8 mouse cellular contexts compared by ENCODE assay signal in genomic region chr7:92742341-92742741, GRCm38 (mm10). TPM values are rescaled to one million over a fixed set of nuclear protein-coding genes. Genes with fewer than 3 reads are reported as not detected.
A peak's percentile ranks its signal among the peaks of the same experiment; 100 is the strongest.
DNase-seq lines count a peak whose midpoint lies in the region; TF ChIP-seq lines count a peak whose summit lies in the region.

No protein-coding gene starts in this region.

- DNase-seq in heart, adult 2 months: peak in 1 of 2 experiments; percentile 15
- DNase-seq in heart, postnatal 36 days: no peak
- DNase-seq in B cell, adult 2 months: peak; percentile 24 to 37
- peak; percentile 31 for DNase-seq in embryonic facial prominence, embryonic 10.5 days (ENCODE audit: low spot score)
- peak; percentile 61 for DNase-seq in induced T-regulatory cell, adult 2 months (ENCODE audit: low read depth)
- DNase-seq in naive thymus-derived CD4-positive, alpha-beta T cell, adult 2 months (ENCODE audit: low read depth): peak; percentile 57
- no peak for DNase-seq in left cerebral cortex, adult 8-10 months (ENCODE audit: low spot score in 2 of 2)
- DNase-seq in thymus, postnatal 36 days: no peak

- under 1% methylated on average over 16 of the region's 16 CpGs for WGBS in heart, adult 2 months
- 1% methylated on average over 16 of the region's 16 CpGs for WGBS in embryonic facial prominence, embryonic 10.5 days

- H3K27ac ChIP-seq in heart, adult 2 months: peak overlapping the region; percentile 57
- peak overlapping the region; percentile 98 for H3K27ac ChIP-seq in embryonic facial prominence, embryonic 10.5 days (replicated peaks)

- H3K9me3 ChIP-seq in embryonic facial prominence, embryonic 10.5 days: no peaks in the 10 kb centered on the region

- no peaks in the 10 kb centered on the region for H3K27me3 ChIP-seq in heart, adult 2 months (ENCODE audit: control insufficient read depth, insufficient read depth, low read length)
- H3K27me3 ChIP-seq in embryonic facial prominence, embryonic 10.5 days (replicated peaks; ENCODE audit: low read depth, poor library complexity, severe bottlenecking): 0 out of 2 replicates have a peak, but pooled peaks cover 8% of the 10 kb centered on the region

- H3K36me3 ChIP-seq in heart, adult 2 months (ENCODE audit: control insufficient read depth, insufficient read depth, low read length): peaks cover 26% of the 10 kb centered on the region
- H3K36me3 ChIP-seq in embryonic facial prominence, embryonic 10.5 days (replicated peaks): peaks cover 20% of the 10 kb centered on the region

- TF ChIP-seq EP300 in heart, adult 2 months (IDR thresholded peaks at IDR 0.05; ENCODE audit: insufficient read depth, low read depth, low read length): no peak

- peaks cover 2% of the 10 kb centered on the region for H3K4me1 ChIP-seq in heart, adult 2 months (ENCODE audit: control insufficient read depth, insufficient read depth, low read length)
- H3K4me1 ChIP-seq in embryonic facial prominence, embryonic 10.5 days: peaks cover 38% of the 10 kb centered on the region

- intact Hi-C loops in heart, adult 2 months (cut with DNase I): loop anchor here (2.0 kb wide), 1 partner anchor 84 kb away; no protein-coding TSS in a partner anchor
- intact Hi-C loops in heart, postnatal 36 days (cut with DNase I): loop anchor here (5.0 to 10.0 kb wide), 5 partner anchors 85 to 342 kb away; partner anchors contain the start of genes Ankrd42, Ccdc90b, Ddias and Prcp

- H3K4me3 ChIP-seq in heart, adult 2 months: peak overlapping the region; percentile 96
- H3K4me3 ChIP-seq in embryonic facial prominence, embryonic 10.5 days: peak overlapping the region; percentile 86

- peaks cover 1% of the 10 kb centered on the region; the same call in 1 of the 2 replicates for H3K79me2 ChIP-seq in heart, adult 2 months (replicated peaks; ENCODE audit: control insufficient read depth, insufficient read depth, low read length)

- peak overlapping the region; percentile 58 for H3K9ac ChIP-seq in heart, adult 2 months (ENCODE audit: low read depth, low read length)

- no peak for TF ChIP-seq CTCF in heart, adult 2 months (IDR thresholded peaks at IDR 0.05)

- no peak for TF ChIP-seq POLR2A in heart, adult 2 months (IDR thresholded peaks at IDR 0.05; ENCODE audit: insufficient read depth, low read depth, low read length)

RNA-seq across cellular contexts. Expression of gene Rab30, which starts 0.9 kb away (rescaled TPM):
- total RNA-seq in heart, adult 2 months (2021): 10 to 100 TPM; 10.8 to 22.5 TPM
- polyA plus RNA-seq in heart, adult 2 months (2012; rRNA removed): 2.8 and 6.9 TPM in 2 replicates
- total RNA-seq in heart, postnatal 36 days (2021): 10 to 100 TPM in 1 of 2 experiments, 1 to 10 TPM in 1; 8.8 to 24.1 TPM
- polyA plus RNA-seq in embryonic facial prominence, embryonic 10.5 days (2016; fragmentation: Nextera tagmentation; extraction: Ambion mirVana): 9.1 and 12.3 TPM in 2 replicates
- total RNA-seq in left cerebral cortex, adult 8-10 months (2022): 10 to 100 TPM; 42.1 to 51.0 (median 47.8) TPM

Comparison
In these comparisons a context has a peak if more than half of its experiments do, and no peak if none do; other contexts are left out.
1. DNase-seq: peak in B cell, adult 2 months (2 of 2), embryonic facial prominence, embryonic 10.5 days (single experiment), induced T-regulatory cell, adult 2 months (single experiment) and naive thymus-derived CD4-positive, alpha-beta T cell, adult 2 months (single experiment); none in heart, postnatal 36 days (0 of 2), left cerebral cortex, adult 8-10 months (0 of 2) and thymus, postnatal 36 days (0 of 2).